Mouse (Mus musculus): ENCODE measurements around the gene Cbs. TPM values are rescaled to one million over a fixed set of nuclear protein-coding genes. Genes with fewer than 3 reads are reported as not detected.
A peak's percentile ranks its signal among the peaks of the same experiment; 100 is the strongest.

Gene Cbs
- polyA plus RNA-seq, 1 experiment from 2014 or later, result 10.7 TPM

DNA sequence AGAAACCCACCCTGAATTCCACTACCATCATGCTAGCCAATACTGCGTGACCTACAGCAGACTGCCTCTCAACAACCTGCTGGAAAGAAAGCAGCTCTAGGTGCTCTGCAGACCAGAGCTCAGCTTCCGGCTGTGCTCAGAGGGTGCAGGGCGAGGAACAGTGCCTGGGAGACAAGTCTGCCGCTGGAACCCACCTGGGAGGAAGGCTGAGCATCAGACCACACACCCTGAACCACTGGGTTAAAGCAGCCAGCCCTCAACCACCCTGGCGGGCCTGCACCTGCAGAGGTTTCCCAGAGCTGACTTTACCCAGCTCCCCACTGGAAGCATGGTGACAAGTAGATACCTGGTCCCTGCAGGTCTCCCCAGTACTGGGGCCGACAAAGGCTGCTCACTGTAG is 16.2 kb upstream of the Cbs start:
- no peak overlapping the region for H3K4me3 ChIP-seq (ENCODE audit: low read depth, low read length)
- no peaks in the 10 kb centered on the region for H3K9me3 ChIP-seq (ENCODE audit: control insufficient read depth, low read length)
- H3K27ac ChIP-seq (ENCODE audit: low read depth, low read length), result no peak overlapping the region
- H3K36me3 ChIP-seq (ENCODE audit: control insufficient read depth, insufficient read depth, low read length), result peaks cover 67% of the 10 kb centered on the region
- no peak for ATAC-seq (ENCODE audit: low read depth)
- peaks cover 6% of the 10 kb centered on the region for H3K4me1 ChIP-seq (ENCODE audit: control insufficient read depth, insufficient read depth, low read length)
- no peak overlapping the region for H3K4me2 ChIP-seq (ENCODE audit: low read depth, low read length)
- WGBS, result 89% methylated on average over 6 of the region's 6 CpGs
- no peaks in the 10 kb centered on the region for H3K27me3 ChIP-seq (ENCODE audit: control insufficient read depth, insufficient read depth, low read length)
- H3K9ac ChIP-seq (replicated peaks; ENCODE audit: low read depth, low read length), result no peak overlapping the region

DNA sequence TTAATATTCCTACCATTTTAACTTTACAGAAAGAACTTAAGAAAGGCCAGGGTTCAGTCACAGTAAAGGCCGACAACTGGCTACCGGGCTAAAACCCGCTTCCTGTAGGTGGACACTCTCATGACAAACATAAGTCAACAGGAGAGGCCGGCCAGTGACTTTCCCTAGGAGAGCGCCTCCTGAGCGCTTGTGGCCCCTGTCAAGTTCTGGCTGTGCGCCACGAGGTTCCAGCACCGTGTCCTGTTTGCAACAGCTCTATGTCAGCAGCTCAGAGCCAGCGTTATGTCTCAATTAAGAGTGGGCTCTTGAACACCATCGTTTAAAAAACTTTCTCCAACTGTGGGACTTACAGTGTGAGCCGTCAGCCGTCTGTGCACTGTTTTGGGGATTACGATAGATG is 15.1 kb upstream of the Cbs start:
- WGBS, result 90% methylated on average over 14 of the region's 14 CpGs
- Histone ChIP-seq H3K9ac (replicated peaks; ENCODE audit: low read depth, low read length) (no peak overlapping the region), H3K27me3 (ENCODE audit: control insufficient read depth, insufficient read depth, low read length) (no peaks in the 10 kb centered on the region), H3K9me3 (ENCODE audit: control insufficient read depth, low read length) (no peaks in the 10 kb centered on the region), H3K4me2 (ENCODE audit: low read depth, low read length) (no peak overlapping the region), H3K4me3 (ENCODE audit: low read depth, low read length) (no peak overlapping the region), H3K27ac (ENCODE audit: low read depth, low read length) (no peak overlapping the region), H3K4me1 (ENCODE audit: control insufficient read depth, insufficient read depth, low read length) (peaks cover under 1% of the 10 kb centered on the region), H3K36me3 (ENCODE audit: control insufficient read depth, insufficient read depth, low read length) (peaks cover 76% of the 10 kb centered on the region)
- no peak for ATAC-seq (ENCODE audit: low read depth)

DNA sequence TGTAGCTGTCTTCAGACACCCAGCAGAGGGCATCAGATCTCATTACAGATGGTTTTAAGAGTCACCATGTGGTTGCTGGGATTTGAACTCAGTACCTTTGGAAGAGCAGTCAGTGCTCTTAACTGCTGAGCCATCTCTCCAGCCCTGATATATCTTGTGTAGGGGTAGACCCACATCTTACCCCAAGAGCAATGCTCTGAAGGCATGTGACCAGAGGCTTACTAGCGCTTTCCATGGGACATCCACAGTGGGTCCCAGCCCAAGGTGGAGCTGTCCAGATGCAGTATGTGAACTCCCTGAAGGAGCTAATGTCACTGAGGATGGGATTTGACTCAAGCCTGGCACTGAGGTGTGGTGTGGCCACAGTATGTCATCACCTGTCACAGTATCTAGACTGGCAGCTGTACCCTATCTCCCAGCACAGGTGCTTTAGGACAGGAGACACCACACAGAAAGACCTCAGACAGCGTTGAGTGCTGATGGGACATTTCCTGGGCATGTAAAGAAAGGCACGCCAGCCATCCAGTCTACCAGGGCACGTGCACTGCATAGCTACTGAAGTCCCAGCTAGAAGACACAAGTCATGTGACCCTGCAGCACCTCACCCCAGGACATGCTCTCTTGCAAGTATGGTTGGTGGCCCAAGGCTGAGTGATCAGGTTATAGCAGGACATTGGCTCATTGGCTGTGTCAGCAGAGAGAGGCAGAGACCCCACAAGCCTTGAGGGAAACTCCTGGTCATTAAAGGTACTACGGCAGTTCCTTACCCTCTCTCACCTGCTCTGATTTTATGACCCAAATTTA is 9.4 kb upstream of the Cbs start:
- Histone ChIP-seq H3K27ac (ENCODE audit: low read depth, low read length) (no peak overlapping the region), H3K4me1 (ENCODE audit: control insufficient read depth, insufficient read depth, low read length) (no peaks in the 10 kb centered on the region), H3K27me3 (ENCODE audit: control insufficient read depth, insufficient read depth, low read length) (no peaks in the 10 kb centered on the region), H3K4me3 (ENCODE audit: low read depth, low read length) (no peak overlapping the region), H3K36me3 (ENCODE audit: control insufficient read depth, insufficient read depth, low read length) (peaks cover 47% of the 10 kb centered on the region), H3K9me3 (ENCODE audit: control insufficient read depth, low read length) (no peaks in the 10 kb centered on the region), H3K9ac (replicated peaks; ENCODE audit: low read depth, low read length) (no peak overlapping the region), H3K4me2 (ENCODE audit: low read depth, low read length) (no peak overlapping the region)
- no peak for ATAC-seq (ENCODE audit: low read depth)
- 96% methylated on average over 5 of the region's 5 CpGs for WGBS

DNA sequence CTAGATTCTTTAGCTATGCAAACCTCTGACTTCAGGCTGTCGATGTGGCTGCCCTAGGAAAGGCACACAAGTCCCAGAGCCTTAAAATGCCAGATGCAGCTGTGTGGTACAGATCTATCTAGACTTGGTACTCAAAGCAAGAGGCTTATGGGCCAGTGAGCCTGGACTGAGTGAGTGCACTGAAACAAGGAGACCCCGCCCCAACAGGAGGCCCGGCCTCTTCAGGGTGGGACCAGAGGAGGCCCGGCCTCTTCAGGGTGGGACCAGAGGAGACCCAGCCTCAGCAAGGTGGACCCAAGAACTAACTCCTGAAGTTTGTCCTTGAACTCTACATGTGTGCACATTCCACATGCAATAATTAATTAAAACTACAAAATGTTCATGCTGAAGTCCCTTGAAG is 5.9 kb upstream of the Cbs start:
- Histone ChIP-seq H3K4me3 (ENCODE audit: low read depth, low read length) (no peak overlapping the region), H3K27ac (ENCODE audit: low read depth, low read length) (no peak overlapping the region), H3K9ac (replicated peaks; ENCODE audit: low read depth, low read length) (no peak overlapping the region), H3K36me3 (ENCODE audit: control insufficient read depth, insufficient read depth, low read length) (peaks cover 16% of the 10 kb centered on the region), H3K9me3 (ENCODE audit: control insufficient read depth, low read length) (no peaks in the 10 kb centered on the region), H3K27me3 (ENCODE audit: control insufficient read depth, insufficient read depth, low read length) (no peaks in the 10 kb centered on the region), H3K4me2 (ENCODE audit: low read depth, low read length) (no peak overlapping the region), H3K4me1 (ENCODE audit: control insufficient read depth, insufficient read depth, low read length) (no peaks in the 10 kb centered on the region)
- 74% methylated on average over 4 of the region's 4 CpGs for WGBS
- ATAC-seq (ENCODE audit: low read depth), result no peak

DNA sequence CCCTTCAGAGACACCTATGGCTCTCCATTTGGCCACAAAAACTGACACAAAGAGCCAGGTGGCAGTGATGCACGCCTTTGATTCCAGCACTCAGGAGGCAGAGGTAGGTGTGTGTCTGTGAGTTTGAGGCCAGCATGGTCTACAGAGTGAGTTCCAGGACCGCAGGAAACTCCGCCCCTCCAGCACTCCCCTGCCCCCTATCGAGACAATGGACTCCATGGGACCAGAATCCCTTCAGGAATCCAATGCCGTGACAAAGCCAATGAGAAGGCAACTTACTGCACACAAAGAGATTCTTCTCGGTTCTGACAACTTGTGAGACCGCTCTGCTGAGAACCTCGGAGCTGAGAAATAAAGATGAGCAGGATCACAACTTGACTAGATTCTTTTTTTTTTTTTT is 5.3 kb upstream of the Cbs start:
- Histone ChIP-seq H3K27ac (ENCODE audit: low read depth, low read length) (no peak overlapping the region), H3K9ac (replicated peaks; ENCODE audit: low read depth, low read length) (no peak overlapping the region), H3K4me2 (ENCODE audit: low read depth, low read length) (no peak overlapping the region), H3K9me3 (ENCODE audit: control insufficient read depth, low read length) (no peaks in the 10 kb centered on the region), H3K27me3 (ENCODE audit: control insufficient read depth, insufficient read depth, low read length) (no peaks in the 10 kb centered on the region), H3K36me3 (ENCODE audit: control insufficient read depth, insufficient read depth, low read length) (peaks cover 10% of the 10 kb centered on the region), H3K4me1 (ENCODE audit: control insufficient read depth, insufficient read depth, low read length) (peaks cover 2% of the 10 kb centered on the region; the same call in 1 of the 2 replicates), H3K4me3 (ENCODE audit: low read depth, low read length) (no peak overlapping the region)
- ATAC-seq (ENCODE audit: low read depth), result no peak
- WGBS, result 54% methylated on average over 8 of the region's 8 CpGs

DNA sequence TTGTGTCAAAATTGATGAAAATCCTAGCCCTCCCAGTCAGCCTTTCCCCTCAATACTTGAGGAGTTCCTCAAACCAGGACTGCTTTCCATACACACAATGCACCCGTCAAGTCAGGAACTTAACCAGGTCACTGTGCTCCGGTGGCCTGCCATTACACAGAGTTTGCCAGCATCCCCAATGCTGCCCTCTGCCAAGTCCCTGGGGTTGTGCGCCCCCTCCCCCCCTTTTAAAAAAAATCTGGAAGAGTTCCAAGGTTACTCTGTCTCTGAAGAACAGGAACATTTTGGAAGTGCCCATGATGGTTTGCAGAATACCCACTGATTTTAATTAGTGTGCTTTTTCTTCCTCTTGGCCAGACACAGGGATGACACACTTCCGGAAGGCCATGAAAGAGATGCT is 2.6 kb upstream of the Cbs start:
- no peak overlapping the region for H3K27ac ChIP-seq (ENCODE audit: low read depth, low read length)
- no peaks in the 10 kb centered on the region for H3K36me3 ChIP-seq (ENCODE audit: control insufficient read depth, insufficient read depth, low read length)
- no peak overlapping the region for H3K9ac ChIP-seq (replicated peaks; ENCODE audit: low read depth, low read length)
- no peak overlapping the region for H3K4me2 ChIP-seq (ENCODE audit: low read depth, low read length)
- no peak for ATAC-seq (ENCODE audit: low read depth)
- 55% methylated on average over 4 of the region's 4 CpGs for WGBS
- H3K9me3 ChIP-seq (ENCODE audit: control insufficient read depth, low read length), result no peaks in the 10 kb centered on the region
- no peak overlapping the region for H3K4me3 ChIP-seq (ENCODE audit: low read depth, low read length)
- peaks cover 12% of the 10 kb centered on the region for H3K27me3 ChIP-seq (ENCODE audit: control insufficient read depth, insufficient read depth, low read length)
- H3K4me1 ChIP-seq (ENCODE audit: control insufficient read depth, insufficient read depth, low read length), result peaks cover 14% of the 10 kb centered on the region

DNA sequence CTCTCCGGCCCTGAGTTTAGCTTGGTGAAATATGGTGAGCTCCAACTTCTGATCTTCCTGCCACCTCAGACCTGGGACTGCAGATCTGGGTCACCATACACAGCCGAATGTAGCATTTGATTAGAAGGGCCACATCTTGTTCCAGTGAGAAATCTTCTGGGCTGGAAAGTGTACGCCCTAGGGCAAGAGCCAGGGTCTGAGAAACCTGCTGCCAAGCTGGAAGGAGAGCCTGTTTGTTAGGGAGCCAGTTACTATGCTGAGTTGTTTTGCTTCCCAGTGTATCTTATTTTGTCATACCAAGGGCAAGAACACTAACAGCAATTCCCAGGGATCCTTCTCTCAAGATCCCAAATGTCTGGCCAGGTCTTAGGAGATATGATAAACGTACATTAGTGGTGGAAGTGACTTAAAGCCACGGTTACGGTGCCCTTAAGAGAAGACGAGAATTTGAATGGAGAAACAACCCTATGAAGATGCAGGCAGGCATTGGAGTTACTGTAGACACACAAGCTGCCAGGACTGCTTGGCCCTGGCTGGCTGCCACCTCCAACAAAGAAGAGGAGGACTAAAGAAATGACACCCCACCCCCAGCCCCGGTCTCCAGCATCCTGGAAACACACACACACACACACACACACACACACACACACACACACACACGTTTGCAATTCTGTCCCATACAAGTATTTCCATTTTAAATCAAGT is 980 bp upstream of the Cbs start:
- no peaks in the 10 kb centered on the region for H3K36me3 ChIP-seq (ENCODE audit: control insufficient read depth, insufficient read depth, low read length)
- H3K4me1 ChIP-seq (ENCODE audit: control insufficient read depth, insufficient read depth, low read length), result peaks cover 14% of the 10 kb centered on the region
- peak overlapping the region; percentile 55 for H3K27ac ChIP-seq (ENCODE audit: low read depth, low read length)
- H3K4me3 ChIP-seq (ENCODE audit: low read depth, low read length), result no peak overlapping the region
- H3K9me3 ChIP-seq (ENCODE audit: control insufficient read depth, low read length), result no peaks in the 10 kb centered on the region
- WGBS, result 53% methylated on average over 9 of the region's 9 CpGs
- no peak for ATAC-seq (ENCODE audit: low read depth)
- H3K27me3 ChIP-seq (ENCODE audit: control insufficient read depth, insufficient read depth, low read length), result peaks cover 12% of the 10 kb centered on the region
- H3K9ac ChIP-seq (replicated peaks; ENCODE audit: low read depth, low read length), result no peak overlapping the region
- H3K4me2 ChIP-seq (ENCODE audit: low read depth, low read length), result no peak overlapping the region

DNA sequence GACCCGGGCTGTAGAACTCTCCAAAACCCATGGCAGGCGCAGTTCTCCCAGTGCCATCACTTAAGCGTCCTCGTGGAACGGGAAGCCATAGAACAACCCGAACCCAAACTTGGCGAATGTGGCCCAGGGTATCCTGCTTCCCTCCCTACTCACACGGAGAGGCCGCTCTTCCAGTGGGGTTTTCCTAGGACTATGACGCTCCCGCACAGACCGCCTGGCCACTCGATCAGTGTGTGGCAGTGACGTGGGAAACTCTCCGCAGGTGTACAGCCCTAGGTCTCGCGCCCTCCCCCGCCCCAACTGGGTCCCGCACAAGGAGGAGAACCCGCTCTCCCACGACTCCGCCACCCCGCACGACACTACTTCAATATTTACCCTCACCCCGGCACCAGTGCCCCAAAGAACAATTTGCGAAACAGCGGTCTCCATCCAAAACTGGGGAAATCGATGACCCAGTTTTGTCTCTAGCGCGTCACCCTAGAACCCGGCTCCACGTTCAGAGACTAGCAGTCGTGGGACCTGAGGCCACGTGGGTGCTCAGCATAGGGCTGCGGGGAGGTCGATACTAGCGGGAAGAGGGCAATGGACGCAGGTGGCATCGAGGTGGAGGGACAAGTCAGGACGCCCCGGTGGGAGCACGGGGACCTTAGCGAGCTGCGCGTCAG is 629 bp downstream of the Cbs start:
- WGBS, result 5% methylated on average over 45 of the region's 45 CpGs
- H3K4me2 ChIP-seq (ENCODE audit: low read depth, low read length), result peak overlapping the region; percentile 83
- H3K36me3 ChIP-seq (ENCODE audit: control insufficient read depth, insufficient read depth, low read length), result no peaks in the 10 kb centered on the region
- peak overlapping the region; percentile 50 for H3K9ac ChIP-seq (replicated peaks; ENCODE audit: low read depth, low read length)
- H3K27ac ChIP-seq (ENCODE audit: low read depth, low read length), result no peak overlapping the region
- ATAC-seq (ENCODE audit: low read depth), result 0 out of 2 replicates have a peak, but pooled peaks have one; percentile 13
- peaks cover 12% of the 10 kb centered on the region for H3K27me3 ChIP-seq (ENCODE audit: control insufficient read depth, insufficient read depth, low read length)
- H3K9me3 ChIP-seq (ENCODE audit: control insufficient read depth, low read length), result no peaks in the 10 kb centered on the region
- H3K4me1 ChIP-seq (ENCODE audit: control insufficient read depth, insufficient read depth, low read length), result peaks cover 14% of the 10 kb centered on the region
- peak overlapping the region; percentile 46 for H3K4me3 ChIP-seq (ENCODE audit: low read depth, low read length)

DNA sequence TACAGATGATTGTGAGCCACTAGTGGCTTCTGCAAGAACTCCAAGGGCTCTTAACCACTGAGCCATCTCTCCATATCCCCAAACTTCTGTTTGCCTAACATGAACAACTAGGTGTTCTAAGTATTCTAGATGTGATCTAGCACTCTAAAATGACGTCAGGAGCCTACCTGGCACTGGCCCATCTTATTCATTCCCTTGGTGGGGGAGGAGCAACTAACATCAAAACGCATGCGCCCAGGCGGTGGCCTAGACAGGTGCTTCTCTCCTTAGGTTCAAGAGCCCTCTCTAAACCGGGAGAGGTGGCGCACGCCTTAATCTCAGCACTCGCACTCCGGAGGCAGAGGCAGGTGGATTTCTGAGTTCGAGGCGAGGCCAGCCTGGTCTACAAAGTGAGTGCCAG is 1.3 kb downstream of the Cbs start:
- 60% methylated on average over 11 of the region's 11 CpGs for WGBS
- peak overlapping the region; percentile 46; the same call in 1 of the 2 replicates for H3K4me3 ChIP-seq (ENCODE audit: low read depth, low read length)

More for the DNA sequence above, 1.3 kb downstream of the Cbs start:
- no peak overlapping the region for H3K9ac ChIP-seq (replicated peaks; ENCODE audit: low read depth, low read length)
- ATAC-seq (ENCODE audit: low read depth), result no peak
- H3K9me3 ChIP-seq (ENCODE audit: control insufficient read depth, low read length), result no peaks in the 10 kb centered on the region
- no peaks in the 10 kb centered on the region for H3K36me3 ChIP-seq (ENCODE audit: control insufficient read depth, insufficient read depth, low read length)
- peaks cover 14% of the 10 kb centered on the region for H3K4me1 ChIP-seq (ENCODE audit: control insufficient read depth, insufficient read depth, low read length)
- H3K27ac ChIP-seq (ENCODE audit: low read depth, low read length), result no peak overlapping the region
- peak overlapping the region; percentile 83 for H3K4me2 ChIP-seq (ENCODE audit: low read depth, low read length)
- peaks cover 12% of the 10 kb centered on the region for H3K27me3 ChIP-seq (ENCODE audit: control insufficient read depth, insufficient read depth, low read length)
